Mouse (Mus musculus): Measurements from ENCODE around the gene Sfn. TPM values are rescaled to one million over a fixed set of nuclear protein-coding genes. Genes with fewer than 3 reads are reported as not detected.
"Not testable (repeated sequence)": the region's sequence is repeated elsewhere in the genome, so short reads cannot be mapped to it uniquely, and the experiment has no call there.

Gene Sfn
- 2.8 and 4.1 TPM in 2 replicates for polyA plus RNA-seq (2015; fragmentation: Nextera tagmentation; extraction: Ambion mirVana)

DNA sequence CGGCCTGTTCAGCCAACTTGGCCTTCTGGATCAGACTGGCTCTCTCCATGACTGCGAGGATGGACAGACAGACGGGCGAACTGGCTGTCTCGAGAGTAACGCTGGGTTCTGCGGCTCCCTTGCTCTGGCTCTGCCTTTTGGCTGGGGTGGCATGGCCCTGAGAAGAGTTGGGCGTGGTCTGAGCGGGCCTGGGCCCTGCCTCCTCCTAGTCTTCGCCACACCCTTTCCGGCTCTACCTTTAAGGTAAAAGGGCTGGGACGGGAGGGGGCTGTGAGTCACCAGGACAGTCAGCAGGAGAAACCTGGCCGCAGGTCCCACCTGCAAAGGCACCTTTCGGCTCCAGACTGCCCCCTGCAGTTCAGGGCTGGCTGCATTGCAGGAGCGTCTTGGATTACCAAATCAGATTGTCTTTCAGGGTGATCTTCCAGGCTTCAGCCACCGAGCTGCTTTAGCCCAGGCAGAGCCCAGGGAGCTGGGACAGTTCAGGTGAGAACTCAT, at the start of gene Sfn:
Gene Sfn (minus strand): TSS at position 448 of the 498 bp plus-strand sequence.
- Histone ChIP-seq H3K36me3 (peaks cover 31% of the 10 kb centered on the region), H3K4me3 (peak within 1 kb of the TSS; percentile 11), H3K4me2 (peak within 1 kb of the TSS; percentile 19; the same call in 1 of the 2 replicates), H3K27me3 (peaks cover 67% of the 10 kb centered on the region), H3K27ac (no peak within 1 kb of the TSS), H3K9me3 (no peaks in the 10 kb centered on the region), H3K9ac (no peak within 1 kb of the TSS), H3K4me1 (replicated peaks) (peaks cover 17% of the 10 kb centered on the region)
- 3% methylated on average over 16 of the region's 16 CpGs for WGBS
- no peak for ATAC-seq (ENCODE audit: low FRiP score)

DNA sequence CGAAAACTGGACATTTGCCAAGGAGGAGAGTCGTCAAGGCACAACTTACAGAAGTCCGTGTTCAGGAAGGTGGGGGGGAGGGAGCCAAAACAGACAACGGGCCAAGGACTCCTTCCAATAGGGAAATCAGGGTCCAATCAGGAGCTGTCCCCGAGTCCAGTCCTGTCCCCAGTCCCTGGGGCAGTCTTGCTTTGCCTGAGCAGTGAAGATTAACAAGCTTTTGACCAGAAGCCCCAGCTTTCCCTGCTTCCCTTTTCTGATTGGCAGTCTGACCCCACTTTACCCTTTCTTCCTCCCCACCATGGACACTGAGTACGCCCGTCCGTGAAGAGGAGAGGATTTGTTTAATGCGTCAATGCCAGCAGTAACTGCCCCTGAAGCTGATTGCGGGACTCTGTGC, 49.5 kb upstream of the Sfn start:
- Histone ChIP-seq H3K9ac (no peak overlapping the region), H3K27ac (no peak overlapping the region), H3K4me3 (no peak overlapping the region), H3K9me3 (no peaks in the 10 kb centered on the region), H3K4me2 (no peak overlapping the region), H3K36me3 (no peaks in the 10 kb centered on the region), H3K4me1 (replicated peaks) (peaks cover 5% of the 10 kb centered on the region; the same call in 1 of the 2 replicates), H3K27me3 (no peaks in the 10 kb centered on the region)
- 56% methylated on average over 10 of the region's 10 CpGs for WGBS
- ATAC-seq (ENCODE audit: low FRiP score) = no peak

DNA sequence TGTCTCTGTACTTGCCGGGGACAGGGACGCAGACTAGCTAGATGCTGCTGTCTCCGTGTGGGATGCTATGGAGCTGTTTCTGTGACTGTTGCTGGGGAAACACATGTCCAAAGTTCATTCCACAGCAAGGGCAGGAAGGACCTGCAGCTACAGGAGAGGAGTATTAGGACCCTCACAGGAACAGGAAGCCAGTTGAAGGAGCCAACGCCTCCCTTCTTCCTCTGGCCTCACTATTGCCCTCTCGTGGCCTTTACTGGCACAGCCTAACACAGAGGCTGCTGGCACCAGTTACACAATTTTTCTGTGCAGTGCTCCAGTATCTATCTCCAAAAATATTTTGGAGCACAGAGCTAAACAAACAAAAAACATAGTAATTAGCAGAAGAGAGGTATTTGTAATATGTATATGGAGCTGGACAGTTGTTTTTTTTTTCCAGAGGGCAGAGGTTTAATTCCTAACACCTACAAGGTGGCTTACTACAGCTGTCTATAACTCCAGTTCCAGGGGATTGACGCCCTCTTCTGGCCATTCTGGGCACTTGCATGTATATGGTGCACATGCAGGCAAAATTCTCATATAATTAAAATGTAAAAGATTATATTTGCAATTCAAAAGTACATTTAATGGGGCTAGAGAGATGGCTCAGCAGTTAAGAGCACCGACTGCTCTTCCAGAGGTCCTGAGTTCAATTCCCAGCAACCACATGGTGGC, 48.2 kb upstream of the Sfn start, which contains the start of gene Zdhhc18:
Gene Zdhhc18 (minus strand): TSS at position 166 of the 711 bp plus-strand sequence.
- no peaks in the 10 kb centered on the region for H3K27me3 ChIP-seq
- no peaks in the 10 kb centered on the region for H3K9me3 ChIP-seq
- 40% methylated on average over 7 of the region's 7 CpGs for whole genome bisulfite sequencing
- no peak for ATAC-seq (ENCODE audit: low FRiP score)
- H3K4me2 ChIP-seq = peak within 1 kb of the TSS; percentile 40
- no peak within 1 kb of the TSS for H3K9ac ChIP-seq
- no peaks in the 10 kb centered on the region for H3K4me1 ChIP-seq (replicated peaks)
- no peaks in the 10 kb centered on the region for H3K36me3 ChIP-seq
- peak within 1 kb of the TSS; percentile 11 for H3K4me3 ChIP-seq
- H3K27ac ChIP-seq = peak within 1 kb of the TSS; percentile 13; the same call in 1 of the 2 replicates

DNA sequence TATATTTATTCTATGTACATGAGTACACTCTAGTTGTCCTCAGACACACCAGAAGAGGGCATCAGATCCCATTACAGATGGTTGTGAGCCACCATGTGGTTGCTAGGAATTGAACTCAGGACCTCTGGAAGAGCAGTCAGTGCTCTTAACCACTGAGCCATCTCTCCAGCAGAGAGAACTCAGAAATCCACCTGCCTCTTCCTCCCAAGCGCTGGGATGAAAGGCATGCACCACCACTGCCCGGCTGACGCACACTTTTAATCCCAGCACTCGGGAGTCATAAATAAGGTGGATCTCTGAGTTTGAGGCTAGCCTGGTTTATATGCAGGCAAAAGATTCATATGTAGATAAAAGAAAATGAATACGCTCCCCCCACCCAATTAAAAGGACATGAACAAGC, 47.5 kb upstream of the Sfn start:
- ATAC-seq (ENCODE audit: low FRiP score); H3K9ac ChIP-seq; H3K9me3 ChIP-seq; H3K27me3 ChIP-seq; H3K27ac ChIP-seq; H3K36me3 ChIP-seq; H3K4me1 ChIP-seq (replicated peaks): not testable (repeated sequence)
- WGBS = 88% methylated on average over 5 of the region's 5 CpGs
- Histone ChIP-seq H3K4me2 (peak overlapping the region; percentile 40), H3K4me3 (peak overlapping the region; percentile 11; the same call in 1 of the 2 replicates)

DNA sequence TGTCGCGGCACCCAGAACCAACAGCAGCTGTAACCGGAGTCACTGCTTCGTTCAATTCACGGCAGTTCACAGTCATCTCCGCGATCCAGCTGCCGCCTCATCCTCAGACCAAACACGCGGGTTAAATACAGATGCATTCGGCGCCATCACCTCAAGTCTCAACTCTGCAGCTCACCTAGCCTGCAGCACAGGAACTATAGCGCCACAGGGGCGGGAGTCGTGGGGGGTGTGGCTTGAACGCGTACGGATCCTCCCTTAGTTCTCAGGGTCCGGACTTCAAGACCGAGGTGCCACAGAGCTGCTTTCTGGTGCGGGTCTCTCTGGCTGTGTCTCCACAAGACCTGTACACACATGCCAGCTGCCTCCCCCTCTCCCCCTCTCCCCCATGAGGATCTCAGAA, 43.7 kb upstream of the Sfn start:
- no peak for ATAC-seq (ENCODE audit: low FRiP score)
- no peaks in the 10 kb centered on the region for H3K27me3 ChIP-seq
- H3K27ac ChIP-seq = no peak overlapping the region
- H3K4me1 ChIP-seq (replicated peaks) = no peaks in the 10 kb centered on the region
- H3K4me2 ChIP-seq = no peak overlapping the region
- WGBS = 38% methylated on average over 21 of the region's 21 CpGs
- H3K9me3 ChIP-seq = peaks cover 9% of the 10 kb centered on the region
- H3K9ac ChIP-seq = no peak overlapping the region
- H3K36me3 ChIP-seq = no peaks in the 10 kb centered on the region
- no peak overlapping the region for H3K4me3 ChIP-seq

DNA sequence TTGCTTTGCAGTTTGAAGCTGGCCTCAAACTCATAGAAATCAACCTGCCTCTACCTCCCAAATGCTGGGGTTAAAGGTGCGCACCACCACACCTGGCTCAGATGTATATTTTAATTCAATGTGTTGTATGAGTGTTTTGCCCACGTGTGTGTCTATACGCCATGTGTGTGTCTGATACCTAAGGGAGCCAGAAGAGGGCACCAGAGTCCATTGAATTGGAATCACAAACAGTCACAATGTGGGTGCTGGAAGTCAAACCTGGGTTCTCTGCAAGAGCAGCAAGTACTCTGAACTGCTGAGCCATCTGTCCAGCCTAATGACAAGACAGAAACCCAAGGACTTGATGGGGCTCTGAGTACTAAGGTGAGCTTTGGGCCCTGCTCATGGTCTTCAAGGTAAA, 43.2 kb upstream of the Sfn start:
- peaks cover 9% of the 10 kb centered on the region for H3K9me3 ChIP-seq
- no peak overlapping the region for H3K27ac ChIP-seq
- 91% methylated on average over 3 of the region's 3 CpGs for WGBS
- no peaks in the 10 kb centered on the region for H3K4me1 ChIP-seq (replicated peaks)
- ATAC-seq (ENCODE audit: low FRiP score) = no peak
- H3K4me3 ChIP-seq = no peak overlapping the region
- no peak overlapping the region for H3K4me2 ChIP-seq
- H3K9ac ChIP-seq = no peak overlapping the region
- H3K36me3 ChIP-seq = no peaks in the 10 kb centered on the region
- H3K27me3 ChIP-seq = no peaks in the 10 kb centered on the region

DNA sequence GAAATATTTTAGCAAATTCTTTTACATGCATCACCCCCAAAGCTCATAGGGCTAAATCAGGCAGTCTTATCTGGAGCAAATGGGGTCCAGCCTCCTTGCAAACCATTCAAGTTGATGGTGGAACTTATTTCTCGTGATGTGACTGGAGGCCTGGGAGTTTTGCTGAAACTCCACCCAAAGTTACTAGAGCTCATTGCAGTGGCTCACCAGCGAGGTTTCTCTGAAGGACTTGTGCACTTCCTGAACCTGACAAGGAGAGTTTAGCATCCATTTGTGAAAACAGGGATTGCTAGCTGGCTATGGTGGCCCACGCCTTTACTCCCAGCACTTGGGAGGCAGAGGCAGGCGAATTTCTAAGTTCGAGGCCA, 32.1 kb upstream of the Sfn start:
- Histone ChIP-seq H3K4me1 (replicated peaks) (peaks cover 38% of the 10 kb centered on the region), H3K27ac (no peak overlapping the region), H3K27me3 (no peaks in the 10 kb centered on the region), H3K4me2 (no peak overlapping the region), H3K9me3 (no peaks in the 10 kb centered on the region), H3K36me3 (no peaks in the 10 kb centered on the region), H3K9ac (no peak overlapping the region), H3K4me3 (no peak overlapping the region)
- WGBS = 85% methylated on average over 5 of the region's 5 CpGs
- no peak for ATAC-seq (ENCODE audit: low FRiP score)

DNA sequence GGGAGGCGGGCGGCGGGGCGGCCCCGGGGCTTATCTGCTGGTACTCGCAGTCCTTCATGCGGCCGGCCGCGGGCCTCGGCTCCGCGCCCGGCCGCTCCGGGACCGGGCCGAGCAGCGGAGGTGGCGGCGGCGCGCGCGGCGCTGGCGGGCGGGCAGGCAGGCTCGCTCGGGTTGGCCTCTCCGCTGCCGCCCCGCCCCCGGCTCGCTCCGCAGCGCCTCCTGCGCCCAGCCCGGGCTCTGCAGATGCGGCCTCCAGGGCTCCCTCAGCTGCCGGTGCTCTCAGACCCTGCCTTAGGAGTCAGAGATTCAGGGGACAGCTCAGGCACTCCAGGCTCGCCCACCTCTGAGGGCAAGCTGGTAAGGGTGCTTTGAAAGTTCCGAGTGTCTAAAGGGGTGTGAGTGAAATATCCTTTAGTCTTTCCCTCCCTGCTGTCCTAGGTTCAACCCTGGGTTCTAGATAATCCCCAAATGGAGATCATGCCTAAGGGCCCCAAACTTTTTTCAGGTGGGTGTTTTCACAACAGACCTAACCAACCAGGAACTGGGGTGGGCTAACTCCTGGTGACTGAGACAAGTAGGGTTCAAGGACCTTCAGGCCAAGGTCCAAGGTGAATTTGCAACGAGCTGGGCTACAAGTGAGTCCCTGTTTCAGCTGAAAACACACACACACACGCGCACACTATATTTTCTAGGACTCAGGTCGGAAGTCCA, 31.5 kb upstream of the Sfn start:
- ATAC-seq (ENCODE audit: low FRiP score) = peak; percentile 88
- WGBS = 45% methylated on average over 8 of the region's 47 CpGs
- peak overlapping the region; percentile 93 for H3K9ac ChIP-seq
- H3K9me3 ChIP-seq = no peaks in the 10 kb centered on the region
- no peaks in the 10 kb centered on the region for H3K27me3 ChIP-seq
- peak overlapping the region; percentile 95 for H3K4me2 ChIP-seq
- H3K27ac ChIP-seq = peak overlapping the region; percentile 88
- no peaks in the 10 kb centered on the region for H3K36me3 ChIP-seq
- H3K4me3 ChIP-seq = peak overlapping the region; percentile 81
- peaks cover 40% of the 10 kb centered on the region for H3K4me1 ChIP-seq (replicated peaks)

DNA sequence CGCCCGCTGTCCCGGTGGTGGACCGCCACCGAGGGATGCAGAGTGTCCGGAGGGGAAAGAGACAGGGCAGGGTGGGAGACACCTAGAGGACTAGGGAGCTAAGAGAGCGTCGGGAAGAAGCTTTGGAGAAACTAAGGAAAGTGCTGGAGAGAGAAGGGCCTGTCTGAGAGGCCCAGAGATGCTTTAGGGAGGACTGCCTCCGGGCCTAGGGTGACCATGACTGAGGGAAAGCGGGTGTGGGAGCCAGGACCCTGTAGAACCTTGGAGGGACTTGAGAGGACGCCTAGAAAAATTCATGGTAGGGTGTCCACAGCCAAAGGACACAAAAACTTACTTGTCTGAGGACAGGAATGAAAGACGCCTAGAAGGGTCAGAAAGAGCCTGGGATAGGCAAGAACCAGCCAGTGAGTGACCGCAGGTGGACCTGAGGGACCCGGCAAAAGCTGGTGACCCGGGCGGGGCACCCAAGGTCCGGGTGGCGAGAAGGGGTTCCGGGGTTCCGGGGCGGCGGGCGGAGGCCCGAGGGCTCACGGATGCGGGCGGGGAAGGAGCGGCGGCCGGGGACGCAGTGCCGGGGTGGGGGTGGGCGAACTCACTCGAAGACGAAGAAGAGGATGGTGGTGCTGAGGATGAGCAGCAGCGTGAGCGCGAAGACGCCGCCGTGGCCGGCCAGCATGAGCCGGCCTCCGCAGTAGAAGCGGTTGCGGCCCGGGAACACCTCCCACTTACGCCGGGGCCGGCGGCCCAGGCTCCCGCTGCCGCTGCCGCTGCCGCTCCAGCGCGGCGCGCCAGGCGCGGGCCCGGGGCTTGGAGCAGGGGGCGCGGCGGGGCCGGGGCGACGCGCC, 30.7 kb upstream of the Sfn start:
- peak overlapping the region; percentile 93 for H3K9ac ChIP-seq
- ATAC-seq (ENCODE audit: low FRiP score) = peak; percentile 70
- H3K9me3 ChIP-seq = no peaks in the 10 kb centered on the region
- no peaks in the 10 kb centered on the region for H3K36me3 ChIP-seq
- peak overlapping the region; percentile 95 for H3K4me2 ChIP-seq
- H3K4me1 ChIP-seq (replicated peaks) = peaks cover 40% of the 10 kb centered on the region
- peak overlapping the region; percentile 88 for H3K27ac ChIP-seq
- WGBS = 1% methylated on average over 40 of the region's 69 CpGs
- H3K4me3 ChIP-seq = peak overlapping the region; percentile 81
- no peaks in the 10 kb centered on the region for H3K27me3 ChIP-seq

DNA sequence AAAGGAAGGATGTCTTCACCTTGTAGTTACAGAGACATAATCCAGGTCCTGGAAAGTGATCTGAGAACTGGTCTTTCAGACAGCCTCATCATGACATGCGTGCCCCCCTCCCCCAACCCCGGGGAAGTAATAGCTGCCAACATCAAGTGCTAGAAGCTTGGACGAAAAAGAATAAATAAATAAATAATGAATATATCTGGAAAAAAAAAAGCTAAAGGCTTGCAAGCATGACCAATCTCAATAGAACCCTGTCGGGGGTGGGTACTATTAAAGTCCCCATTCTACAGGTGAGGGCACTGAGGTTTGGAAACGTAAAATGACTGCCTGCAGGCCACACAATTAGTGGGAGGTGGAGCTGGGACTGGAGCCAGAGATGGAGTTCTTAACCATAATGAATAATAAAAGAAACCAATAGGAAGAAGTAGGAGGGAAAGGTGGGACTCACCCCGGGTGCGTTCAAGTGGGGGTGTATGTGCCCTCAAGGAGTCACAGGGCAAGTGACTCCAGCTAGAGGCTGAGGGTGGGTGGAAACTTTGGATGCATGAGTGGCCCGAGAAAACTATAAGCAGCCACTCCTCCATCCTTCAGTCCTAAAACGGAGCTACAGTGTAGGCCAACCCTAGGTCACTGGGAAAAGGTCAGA, 29.9 kb upstream of the Sfn start:
- H3K4me3 ChIP-seq = peak overlapping the region; percentile 81
- no peaks in the 10 kb centered on the region for H3K27me3 ChIP-seq
- peak overlapping the region; percentile 93 for H3K9ac ChIP-seq
- WGBS = 39% methylated on average over 9 of the region's 9 CpGs
- H3K4me2 ChIP-seq = peak overlapping the region; percentile 95
- ATAC-seq (ENCODE audit: low FRiP score) = no peak
- H3K4me1 ChIP-seq (replicated peaks) = peaks cover 40% of the 10 kb centered on the region
- H3K9me3 ChIP-seq = no peaks in the 10 kb centered on the region
- H3K27ac ChIP-seq = no peak overlapping the region
- H3K36me3 ChIP-seq = peaks cover 4% of the 10 kb centered on the region

DNA sequence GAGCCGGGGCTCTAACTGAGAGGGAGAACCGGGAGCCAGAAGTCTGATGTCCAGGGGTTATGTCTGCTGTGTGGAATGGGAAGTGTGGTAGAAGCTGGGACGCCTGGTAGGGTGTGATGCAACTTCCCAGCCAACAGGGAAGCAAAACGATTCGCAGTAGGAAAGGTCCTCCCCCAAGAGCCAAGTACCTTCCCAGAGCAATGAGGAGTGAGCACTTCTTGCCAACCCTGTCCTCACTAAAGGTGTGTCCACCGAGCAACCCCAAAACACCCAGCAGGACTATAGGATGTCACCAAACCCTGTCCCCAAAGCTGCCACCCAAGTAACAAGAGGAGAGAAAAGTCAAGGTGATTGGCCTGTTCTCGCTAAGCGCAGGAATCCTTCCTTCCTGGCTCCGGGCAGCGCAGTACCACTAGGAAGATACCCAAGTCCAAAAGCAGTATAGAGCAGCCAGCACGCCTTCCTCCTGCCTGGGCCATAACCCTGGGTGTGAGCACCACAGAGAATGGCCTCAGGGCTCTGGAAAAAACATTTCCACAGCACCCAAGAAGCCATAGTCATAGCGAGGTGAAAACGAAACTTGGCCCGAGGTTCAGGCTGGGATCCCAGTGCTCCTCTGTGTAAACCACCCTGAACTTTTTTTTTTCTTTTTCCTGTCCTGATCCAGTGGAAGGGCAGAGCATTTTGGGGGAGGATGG, 29.3 kb upstream of the Sfn start:
- Histone ChIP-seq H3K4me3 (peak overlapping the region; percentile 81; the same call in 1 of the 2 replicates), H3K4me2 (peak overlapping the region; percentile 95), H3K36me3 (peaks cover 11% of the 10 kb centered on the region), H3K27me3 (no peaks in the 10 kb centered on the region), H3K27ac (no peak overlapping the region), H3K4me1 (replicated peaks) (peaks cover 40% of the 10 kb centered on the region), H3K9ac (peak overlapping the region; percentile 93; the same call in 1 of the 2 replicates), H3K9me3 (no peaks in the 10 kb centered on the region)
- WGBS = 88% methylated on average over 14 of the region's 14 CpGs
- ATAC-seq (ENCODE audit: low FRiP score) = no peak

Measured in hindbrain, embryonic 13.5 days (tissue).